Mouse (Mus musculus) NIH3T3 (cell line): ENCODE measurements around the gene Akap4.

ENCODE experiments used
- DNase-seq: peaks from one replicate; pipeline ENCODE4 v3.0.0-alpha.2; 2012; ENCODE audit warnings: low read depth

Akap4 gene

DNA sequence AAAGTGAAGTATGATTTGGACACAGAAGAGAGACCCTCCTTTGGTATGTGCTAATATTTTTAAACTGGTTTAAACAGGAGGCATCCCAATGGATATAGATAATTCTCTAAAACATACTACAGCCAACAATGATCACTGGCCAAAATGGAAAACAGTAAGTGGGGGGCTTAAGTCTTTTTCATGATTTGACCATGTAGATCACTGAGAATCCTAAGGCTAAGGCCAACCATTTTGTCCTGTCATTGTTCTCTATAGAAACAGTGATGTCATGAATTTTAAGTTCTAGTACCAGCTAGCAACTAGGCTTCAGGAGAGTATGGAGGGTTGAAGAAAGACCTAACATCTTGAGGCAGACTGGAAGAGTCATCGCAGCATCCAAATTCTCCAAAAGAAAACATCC, at the start of gene Akap4:
Gene Akap4, plus strand, starts transcription at position 301 of the 400 bp plus-strand sequence.
- no peak for DNase-seq

DNA sequence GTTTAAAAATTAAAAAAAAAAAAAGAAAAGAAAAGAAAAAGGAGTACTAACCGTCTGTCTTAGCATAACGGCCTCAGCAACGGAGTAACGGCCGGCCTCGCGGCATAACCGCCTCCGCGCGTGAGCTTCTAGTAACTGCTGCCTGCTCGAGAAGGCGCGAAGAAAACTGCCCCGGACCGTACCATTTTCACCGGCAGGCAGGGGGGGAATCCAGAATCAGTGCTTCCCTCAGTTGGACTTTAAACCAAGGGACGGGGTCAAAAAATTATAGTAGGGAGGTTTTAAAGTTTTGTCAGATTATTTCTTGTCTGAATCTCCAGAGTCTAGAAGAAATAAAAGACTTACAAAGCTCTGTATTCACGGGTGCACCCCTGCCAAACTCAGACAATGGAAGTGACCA, 25.8 kb upstream of the Akap4 start, which contains the start of gene Ccnb3:
Gene Ccnb3, minus strand, starts transcription at position 101 of the 400 bp plus-strand sequence.
- no peak for DNase-seq

DNA sequence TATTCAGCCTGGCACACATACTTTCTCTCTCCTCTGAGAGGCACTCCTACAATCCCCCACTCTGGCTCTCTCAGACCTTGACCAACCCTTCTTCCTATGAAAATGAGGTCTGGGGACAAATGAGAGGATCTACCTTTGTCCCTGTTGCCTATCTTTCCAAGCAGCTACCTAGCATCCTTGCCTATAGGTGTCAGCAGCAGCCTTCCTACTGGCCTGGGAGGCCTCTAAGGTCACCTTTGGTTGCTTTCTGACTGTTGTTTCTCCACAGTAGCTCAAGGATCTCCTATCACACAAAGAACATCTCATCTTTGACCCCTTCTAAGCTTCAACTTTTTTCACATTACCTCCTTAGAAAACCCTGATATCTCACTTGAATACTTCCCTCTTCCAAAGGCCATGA, 10.3 kb upstream of the Akap4 start:
- no peak for DNase-seq

DNA sequence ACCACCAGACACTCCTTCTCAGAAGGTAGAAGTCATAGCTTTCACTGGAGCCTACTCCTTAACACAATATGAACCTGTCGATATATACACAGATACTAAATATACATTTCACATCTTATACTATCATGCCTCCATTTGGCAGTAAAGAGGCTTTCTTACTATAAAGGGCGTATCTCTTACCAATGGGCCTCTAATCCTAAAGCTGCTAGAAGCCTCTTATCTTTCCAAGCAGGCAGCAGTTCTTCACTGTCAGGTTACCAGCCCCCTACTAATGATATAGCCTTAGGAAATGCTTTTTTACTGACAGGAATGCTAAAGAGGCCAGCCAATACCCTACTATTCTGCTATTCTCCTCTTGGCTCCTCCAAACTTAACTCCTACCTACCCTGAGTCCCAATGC, 9.7 kb upstream of the Akap4 start:
- DNase-seq, result no peak

DNA sequence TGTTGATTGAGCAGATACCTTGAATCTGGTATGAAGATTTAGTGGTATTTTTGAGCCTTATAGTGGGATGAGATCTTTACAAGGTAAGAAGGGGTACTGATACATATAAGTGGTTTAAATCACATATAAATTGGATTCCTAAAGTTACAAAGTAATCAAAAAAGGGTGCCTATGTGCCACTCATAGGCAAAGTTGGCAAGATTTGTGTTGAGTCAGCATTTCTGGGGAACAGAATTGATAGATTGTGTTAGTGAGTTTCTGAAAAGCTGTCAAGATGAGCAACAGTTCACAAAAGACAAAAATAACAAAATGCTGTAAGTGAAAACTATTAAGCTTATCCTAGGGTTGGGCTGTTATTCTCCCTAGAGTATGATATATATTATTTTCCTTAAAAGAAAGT, 3.2 kb upstream of the Akap4 start:
- DNase-seq, result no peak

DNA sequence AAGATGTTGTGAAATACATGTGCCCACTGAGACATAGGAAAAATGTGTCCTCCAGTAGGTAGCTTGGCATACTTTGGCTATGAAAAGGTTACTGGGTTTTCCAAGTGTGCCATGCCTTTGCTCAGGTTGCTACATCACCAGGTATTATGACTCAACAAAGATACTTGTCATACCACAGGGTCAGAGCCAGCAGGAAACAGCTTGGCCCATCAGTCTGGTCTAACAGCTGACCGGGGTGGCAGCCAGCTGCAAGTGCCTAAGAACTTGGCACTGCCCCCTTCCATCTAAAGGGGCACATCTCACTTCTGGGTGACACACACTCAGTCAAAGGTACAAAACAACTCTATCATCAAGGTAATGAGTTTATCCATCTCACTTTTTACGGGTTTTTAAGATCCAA, 683 bp downstream of the Akap4 start:
- DNase-seq, result no peak

DNA sequence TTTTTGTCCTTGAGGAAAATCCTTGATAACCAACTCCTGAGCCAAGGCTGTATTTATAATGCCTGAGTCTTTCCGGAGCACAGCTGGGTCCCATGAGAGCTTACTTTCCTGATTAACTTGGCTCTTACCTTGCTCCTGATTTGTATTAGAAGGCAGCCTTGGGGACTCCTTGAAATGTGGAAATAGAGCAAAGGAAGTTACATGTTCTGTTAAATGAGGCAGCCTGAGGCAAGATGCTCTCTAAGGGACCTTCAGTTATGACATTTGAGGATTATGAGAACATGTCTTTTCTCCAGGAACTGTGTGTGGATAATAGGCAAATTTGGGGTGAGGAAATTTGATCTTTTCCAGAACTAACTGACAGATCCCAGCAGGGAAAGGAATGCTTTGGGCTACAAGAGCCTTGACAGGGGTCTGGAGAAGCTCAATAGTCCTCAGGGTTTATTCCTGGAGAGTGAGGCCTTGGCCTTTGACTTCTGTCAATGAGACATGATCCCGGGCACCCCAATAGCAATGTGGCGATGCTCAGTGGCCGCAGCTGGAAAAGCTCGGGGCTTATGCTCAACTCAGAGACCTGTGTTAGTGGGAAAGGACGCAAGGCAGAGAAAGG, 12.6 kb downstream of the Akap4 start:
- no peak for DNase-seq

DNA sequence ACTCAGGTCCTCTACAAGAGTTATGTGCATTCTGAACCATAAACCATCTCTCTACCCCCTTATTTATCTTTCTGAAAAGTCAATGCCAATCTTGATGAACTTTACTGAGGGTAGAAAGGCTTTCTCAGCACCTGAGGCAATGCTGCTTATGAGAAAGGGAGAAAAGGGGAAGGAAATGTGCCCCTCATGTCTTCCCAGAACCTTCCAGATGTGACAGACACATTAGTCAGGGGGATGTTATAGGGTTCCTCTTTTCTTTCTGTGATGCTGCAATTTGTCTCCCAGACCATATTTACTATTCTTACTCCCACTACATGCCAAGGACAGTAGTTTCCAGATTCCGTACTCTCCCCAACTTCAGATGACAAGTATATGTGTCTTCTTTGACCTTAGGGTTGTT, 18.6 kb downstream of the Akap4 start:
- DNase-seq, result no peak

DNA sequence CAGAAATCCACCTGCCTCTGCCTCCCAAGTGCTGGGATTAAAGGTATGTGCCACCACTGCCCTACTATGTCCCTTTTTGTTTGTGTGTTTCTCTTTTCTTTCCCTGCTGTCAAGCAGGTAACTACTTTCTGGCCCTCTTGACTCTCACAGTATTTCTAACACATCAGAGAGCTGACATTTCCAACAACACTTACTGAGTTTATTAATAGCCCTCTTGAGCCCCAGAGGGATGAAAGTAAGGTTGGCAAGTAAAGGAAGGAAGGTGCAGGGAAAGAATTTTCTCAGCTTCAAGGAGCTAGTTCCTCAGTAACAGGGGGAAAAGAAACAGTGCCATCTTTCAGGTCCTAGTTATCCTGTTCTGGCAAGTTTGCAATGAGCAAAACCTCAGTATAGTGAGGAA, 23.0 kb downstream of the Akap4 start:
- DNase-seq, result no peak

DNA sequence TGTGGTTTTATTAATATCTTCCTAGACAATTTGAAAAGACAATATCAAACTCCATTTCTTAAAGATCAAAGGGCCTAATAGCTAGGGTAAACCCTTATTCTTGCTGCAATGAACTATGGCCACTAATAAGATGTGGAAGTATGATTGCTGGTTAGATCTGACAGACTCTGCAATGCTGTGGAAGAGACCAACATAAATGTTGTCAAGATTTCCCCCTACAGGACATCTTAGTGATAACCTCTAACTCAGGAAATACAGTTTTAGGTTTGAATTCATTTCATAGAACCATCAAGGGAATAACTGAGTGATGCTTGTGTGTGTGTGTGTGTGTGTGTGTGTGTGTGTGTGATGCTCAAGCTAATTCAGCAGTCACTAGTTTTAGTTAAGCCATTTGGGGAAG, 35.0 kb downstream of the Akap4 start:
- DNase-seq, result peak; percentile 2

DNA sequence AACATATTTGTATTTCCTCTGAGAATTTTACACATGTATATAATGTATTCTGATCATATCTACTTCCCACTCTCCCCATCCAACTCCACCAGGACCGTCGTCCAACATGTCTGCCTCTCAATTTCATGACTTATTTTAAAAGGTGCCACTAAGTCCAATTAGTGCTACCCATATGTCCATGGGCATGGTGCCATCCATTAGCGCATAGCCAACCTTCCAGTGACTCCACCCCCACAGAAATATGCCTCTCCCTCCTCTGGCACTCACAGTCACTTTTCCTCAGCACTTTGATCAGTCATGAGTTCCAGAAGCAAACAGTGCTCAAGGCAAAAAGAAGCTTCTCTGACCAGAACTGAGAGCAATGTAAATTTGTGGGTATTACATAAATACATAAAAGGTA, 47.6 kb downstream of the Akap4 start:
- no peak for DNase-seq

DNA sequence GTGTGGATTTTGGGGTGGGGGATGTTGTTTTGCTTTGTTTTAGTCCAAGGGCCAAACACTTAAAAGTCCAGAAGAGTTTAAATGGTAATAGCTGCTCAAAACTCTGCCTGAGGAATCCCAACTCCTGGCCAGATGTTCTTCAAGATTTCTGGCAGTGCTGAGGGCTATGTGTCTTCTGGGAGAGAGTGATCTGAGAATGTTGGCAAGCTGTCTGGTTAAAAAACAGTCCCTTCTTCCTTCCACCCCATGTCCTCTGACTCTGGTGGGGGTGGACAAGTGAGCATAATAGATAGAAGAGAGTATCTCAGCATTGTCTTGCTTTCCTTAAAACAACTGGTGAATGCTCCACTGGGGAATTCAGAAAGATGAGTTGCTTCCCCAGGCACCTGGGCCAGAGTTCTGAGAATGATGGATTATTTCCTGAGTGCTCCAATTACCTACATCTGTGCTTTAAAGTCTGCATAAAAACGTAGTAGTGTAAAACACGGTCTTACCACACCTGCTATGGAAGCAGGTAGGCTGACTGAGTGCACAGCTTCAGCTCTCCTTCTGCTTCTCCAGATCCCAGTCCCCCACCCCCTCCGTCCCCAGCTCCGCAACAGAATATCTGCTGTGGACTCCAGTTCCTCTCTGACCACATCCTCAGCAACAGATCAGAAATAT, 54.4 kb downstream of the Akap4 start:
- DNase-seq, result no peak
